Mouse (Mus musculus): Measurements from ENCODE around the gene Tsga10.

GRCm38 (mm10) chr1:37742126-37742525 is 124.1 kb downstream of the Tsga10 start:
- TF ChIP-seq CTCF (IDR thresholded peaks at IDR 0.05; ENCODE audit: borderline replicate concordance, insufficient read depth, low read length), result no peak
- no peak for TF ChIP-seq POLR2A (IDR thresholded peaks at IDR 0.05; ENCODE audit: low read depth, low read length)
